Mouse (Mus musculus) hindbrain, embryonic 14.5 days (tissue): ENCODE measurements around the gene 6030445D17Rik. TPM values are rescaled to one million over a fixed set of nuclear protein-coding genes. Genes with fewer than 3 reads are reported as not detected.

Experiments
- ATAC-seq: fragments of 200-750 bp; cut with Nextera tagmentation; 2 replicates; pipeline ENCODE4 v1.8.0; 2017; ENCODE audit warnings: moderate number of reproducible peaks, mild to moderate bottlenecking, moderate TSS enrichment, moderate library complexity; ENCODE audit not compliant: low FRiP score
- DNase-seq: peaks from one replicate; pipeline ENCODE4 v3.0.0-alpha.2; 2015; ENCODE audit warnings: low spot score
- H3K27ac ChIP-seq: fragments of 300-500 bp; sonication (generic); 2 replicates; pipeline ENCODE4 v1.5.1; 2014; ENCODE audit warnings: mild to moderate bottlenecking, moderate library complexity
- H3K27me3 ChIP-seq: fragments of 300-500 bp; sonication (generic); 2 replicates; pipeline ENCODE4 v1.6.1; 2014; ENCODE audit warnings: mild to moderate bottlenecking, low read length, mixed read lengths; ENCODE audit not compliant: control insufficient read depth, insufficient read depth
- H3K36me3 ChIP-seq: fragments of 300-500 bp; sonication (generic); replicated peaks from 2 replicates; pipeline ENCODE4 v1.6.1; 2014; ENCODE audit not compliant: control insufficient read depth, insufficient read depth
- H3K4me1 ChIP-seq: fragments of 300-500 bp; sonication (generic); replicated peaks from 2 replicates; pipeline ENCODE4 v1.6.1; 2014; ENCODE audit warnings: antibody characterized with exemption, low read length, mixed read lengths; ENCODE audit not compliant: control insufficient read depth, insufficient read depth
- H3K4me2 ChIP-seq: fragments of 300-500 bp; sonication (generic); replicated peaks from 2 replicates; pipeline ENCODE4 v1.6.1; 2014; ENCODE audit warnings: mild to moderate bottlenecking, moderate library complexity
- H3K4me3 ChIP-seq: fragments of 300-500 bp; sonication (generic); replicated peaks from 2 replicates; pipeline ENCODE4 v1.5.1; 2014; ENCODE audit warnings: mild to moderate bottlenecking, low read length
- H3K9ac ChIP-seq: fragments of 300-500 bp; sonication (generic); 2 replicates; pipeline ENCODE4 v1.6.1; 2014
- H3K9me3 ChIP-seq: fragments of 300-500 bp; sonication (generic); 2 replicates; pipeline ENCODE4 v1.6.1; 2016; ENCODE audit warnings: low read length; ENCODE audit not compliant: control insufficient read depth
- WGBS: fragments of 180-500 bp; shearing (Covaris S2); extraction: QIAGEN DNeasy Blood & Tissue Kit; methylation state at CpG from one replicate; pipeline ENCODE4 v1.1.7; 2014; 5-methylcytosine and 5-hydroxymethylcytosine counted together
- polyA plus RNA-seq: library from polyadenylated mRNA; unstranded; fragments of >200 nt; fragmentation: Nextera tagmentation; extraction: Ambion mirVana; gene quantifications from 2 replicates; pipeline ENCODE4 v1.2.1, GENCODE M21; 2014

Gene 6030445D17Rik
- polyA plus RNA-seq, 1 experiment from 2014 or later = 0.32 TPM

DNA sequence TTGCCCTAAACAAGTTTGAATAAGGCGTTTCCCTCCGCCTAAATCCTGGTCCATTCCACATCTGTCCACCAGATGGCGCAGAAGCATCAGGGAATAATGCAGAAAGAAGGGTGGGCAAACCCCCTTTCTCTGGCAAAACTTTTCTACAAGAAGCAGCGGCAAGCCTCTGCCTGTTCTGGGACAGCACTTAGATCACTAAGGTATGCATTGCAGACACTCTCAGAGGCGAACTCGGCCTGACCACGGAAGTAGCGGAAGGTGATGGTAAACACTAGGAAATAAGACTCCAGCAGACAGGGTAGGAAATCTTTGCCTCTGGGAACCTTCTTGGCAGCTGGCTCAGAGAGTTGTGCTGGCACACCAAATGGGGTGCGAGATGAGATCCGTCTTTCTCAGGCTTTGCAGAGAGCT lies 7.2 kb upstream of the 6030445D17Rik start:
- no peaks in the 10 kb centered on the region for H3K9me3 ChIP-seq
- H3K36me3 ChIP-seq = no peaks in the 10 kb centered on the region
- no peak overlapping the region for H3K27ac ChIP-seq
- H3K27me3 ChIP-seq = no peaks in the 10 kb centered on the region
- H3K4me3 ChIP-seq = no peak overlapping the region
- ATAC-seq (no peak; the same call in 1 of the 2 replicates), DNase-seq (peak; percentile 94)
- 15% methylated on average over 10 of the region's 10 CpGs for WGBS
- no peak overlapping the region for H3K9ac ChIP-seq
- H3K4me2 ChIP-seq = peak overlapping the region; percentile 33
- H3K4me1 ChIP-seq = 0 out of 2 replicates have a peak, but pooled peaks cover 7% of the 10 kb centered on the region

DNA sequence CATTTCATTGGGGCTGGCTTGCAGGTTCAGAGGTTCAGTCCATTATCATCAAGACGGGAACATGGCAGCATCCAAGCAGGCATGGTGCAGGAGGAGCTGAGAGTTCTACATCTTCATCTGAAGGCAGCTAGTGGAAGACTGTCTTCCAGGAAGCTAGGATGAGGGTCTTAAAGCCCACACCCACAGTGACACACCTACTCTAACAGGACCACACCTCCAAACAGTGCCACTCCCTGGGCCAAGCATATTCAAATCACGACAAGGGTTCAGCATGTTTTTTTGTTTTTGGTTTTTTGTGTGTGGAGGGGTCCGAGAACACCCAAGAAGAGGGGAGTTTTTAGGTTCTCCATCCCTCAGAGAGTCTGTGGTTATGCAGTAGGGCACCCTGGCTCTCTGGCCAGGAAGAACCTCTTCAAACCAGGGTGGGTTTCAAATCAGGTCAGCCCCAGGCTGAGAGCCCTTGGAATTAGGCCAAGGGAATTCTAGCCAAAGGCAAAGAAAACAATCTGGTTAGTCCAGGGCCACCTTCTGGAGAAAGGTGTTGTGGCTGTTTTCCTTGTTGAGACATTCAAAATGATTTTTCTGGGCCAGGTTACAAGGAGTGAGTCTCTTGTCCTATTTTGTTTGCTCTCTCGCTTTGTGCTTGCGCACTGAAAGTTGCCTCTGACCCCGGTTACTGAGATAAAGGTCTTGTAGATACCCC lies 5.4 kb upstream of the 6030445D17Rik start:
- H3K36me3 ChIP-seq = no peaks in the 10 kb centered on the region
- ATAC-seq (no peak), DNase-seq (no peak)
- WGBS = 94% methylated on average over 6 of the region's 6 CpGs
- no peak overlapping the region for H3K4me3 ChIP-seq
- H3K27ac ChIP-seq = no peak overlapping the region
- H3K9me3 ChIP-seq = no peaks in the 10 kb centered on the region
- H3K4me2 ChIP-seq = no peak overlapping the region
- H3K27me3 ChIP-seq = peaks cover 8% of the 10 kb centered on the region
- H3K4me1 ChIP-seq = 0 out of 2 replicates have a peak, but pooled peaks cover 2% of the 10 kb centered on the region
- H3K9ac ChIP-seq = no peak overlapping the region

DNA sequence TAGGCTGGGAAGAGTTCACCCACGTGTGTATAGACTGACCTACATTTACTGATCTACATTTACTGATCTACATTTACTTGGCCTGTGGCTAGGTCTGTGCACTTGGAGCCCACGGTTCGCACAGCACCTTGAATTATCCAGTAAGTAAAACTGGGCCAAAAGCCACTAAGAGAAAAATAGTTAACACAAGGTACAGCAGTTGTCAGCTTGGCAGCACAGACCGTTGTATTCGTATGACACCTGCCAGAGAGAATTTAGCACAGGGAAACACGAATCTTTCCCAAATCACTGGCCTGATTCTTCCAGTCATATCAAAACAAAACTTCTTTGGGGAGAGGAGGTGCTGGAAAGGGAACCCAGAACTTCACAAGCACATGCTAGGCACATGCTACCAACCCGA lies 3.8 kb upstream of the 6030445D17Rik start:
- Histone ChIP-seq H3K27me3 (peaks cover 14% of the 10 kb centered on the region), H3K9me3 (no peaks in the 10 kb centered on the region), H3K4me2 (no peak overlapping the region), H3K9ac (no peak overlapping the region), H3K4me1 (no peaks in the 10 kb centered on the region; the same call in 1 of the 2 replicates), H3K36me3 (no peaks in the 10 kb centered on the region), H3K27ac (no peak overlapping the region), H3K4me3 (no peak overlapping the region)
- WGBS = 86% methylated on average over 7 of the region's 7 CpGs
- ATAC-seq = no peak
- no peak for DNase-seq

DNA sequence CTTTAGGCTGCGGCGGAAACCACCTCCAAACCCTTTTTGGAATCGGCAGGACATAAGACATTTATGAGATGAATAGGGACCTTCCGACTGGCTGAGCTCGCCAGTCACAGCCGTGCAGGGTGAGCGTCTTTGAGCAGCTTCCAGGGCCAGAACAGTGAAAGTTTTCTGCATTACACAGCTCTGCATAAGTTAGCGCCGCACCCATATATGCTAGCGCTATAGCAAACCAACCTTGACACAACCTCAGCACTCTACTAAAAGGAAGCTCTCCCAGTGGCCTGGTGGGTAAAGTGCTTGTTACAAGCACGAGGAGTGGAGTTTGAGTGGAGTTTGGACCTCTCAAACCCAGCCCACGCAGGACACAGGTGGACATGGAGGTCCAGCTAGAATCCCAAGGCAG lies 2.8 kb upstream of the 6030445D17Rik start:
- Histone ChIP-seq H3K9me3 (no peaks in the 10 kb centered on the region), H3K4me1 (no peaks in the 10 kb centered on the region; the same call in 1 of the 2 replicates), H3K4me2 (no peak overlapping the region), H3K9ac (no peak overlapping the region), H3K27ac (no peak overlapping the region), H3K4me3 (no peak overlapping the region), H3K36me3 (no peaks in the 10 kb centered on the region), H3K27me3 (peaks cover 24% of the 10 kb centered on the region)
- 78% methylated on average over 12 of the region's 12 CpGs for WGBS
- no peak for DNase-seq
- ATAC-seq = no peak

DNA sequence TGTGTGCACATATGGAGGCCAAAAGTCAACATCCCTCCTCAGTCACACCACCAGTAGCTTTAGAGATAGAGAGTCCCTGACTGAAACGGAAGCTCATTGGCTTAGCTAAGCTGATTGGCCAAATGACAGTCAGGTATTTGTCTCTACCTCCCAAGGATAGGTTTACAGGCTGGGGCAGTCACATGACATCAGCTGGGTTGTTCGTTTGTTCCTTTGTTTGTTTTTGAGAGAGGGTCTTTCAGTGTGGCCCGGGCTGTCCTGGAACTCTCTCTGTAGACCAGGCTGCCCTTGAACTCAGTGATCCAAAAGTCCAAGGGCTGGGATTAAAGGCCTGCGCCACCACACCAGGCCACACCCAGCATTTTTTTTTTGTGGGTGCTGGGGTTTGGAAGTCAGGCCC lies 844 bp upstream of the 6030445D17Rik start:
- DNase-seq (no peak), ATAC-seq (no peak)
- Histone ChIP-seq H3K4me1 (no peaks in the 10 kb centered on the region; the same call in 1 of the 2 replicates), H3K4me2 (no peak overlapping the region), H3K9me3 (no peaks in the 10 kb centered on the region), H3K9ac (no peak overlapping the region), H3K27ac (no peak overlapping the region), H3K36me3 (no peaks in the 10 kb centered on the region), H3K27me3 (peaks cover 28% of the 10 kb centered on the region), H3K4me3 (no peak overlapping the region)
- 41% methylated on average over 4 of the region's 4 CpGs for WGBS

DNA sequence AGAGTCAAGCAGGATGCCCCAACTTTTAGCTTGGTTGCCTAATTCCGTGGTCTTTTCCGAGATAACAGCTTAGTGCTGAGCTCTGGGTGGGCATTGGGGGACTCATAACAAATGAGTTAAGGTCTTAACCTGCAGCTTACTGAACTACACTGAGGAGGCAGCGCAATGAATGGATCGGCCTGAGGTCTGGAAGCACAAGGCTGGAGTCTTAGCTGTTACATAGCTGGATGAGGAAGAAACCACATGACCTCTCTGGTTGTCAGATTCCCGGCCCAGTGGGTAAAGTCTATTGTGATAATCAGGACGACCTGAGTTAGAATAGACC lies 327 bp upstream of the 6030445D17Rik start:
- DNase-seq = no peak
- ATAC-seq = no peak
- Histone ChIP-seq H3K9ac (peak overlapping the region; percentile 72), H3K4me2 (peak overlapping the region; percentile 83), H3K27ac (no peak overlapping the region), H3K36me3 (no peaks in the 10 kb centered on the region), H3K9me3 (no peaks in the 10 kb centered on the region), H3K4me1 (no peaks in the 10 kb centered on the region; the same call in 1 of the 2 replicates), H3K4me3 (peak overlapping the region; percentile 61), H3K27me3 (peaks cover 28% of the 10 kb centered on the region)
- 12% methylated on average over 6 of the region's 6 CpGs for WGBS

DNA sequence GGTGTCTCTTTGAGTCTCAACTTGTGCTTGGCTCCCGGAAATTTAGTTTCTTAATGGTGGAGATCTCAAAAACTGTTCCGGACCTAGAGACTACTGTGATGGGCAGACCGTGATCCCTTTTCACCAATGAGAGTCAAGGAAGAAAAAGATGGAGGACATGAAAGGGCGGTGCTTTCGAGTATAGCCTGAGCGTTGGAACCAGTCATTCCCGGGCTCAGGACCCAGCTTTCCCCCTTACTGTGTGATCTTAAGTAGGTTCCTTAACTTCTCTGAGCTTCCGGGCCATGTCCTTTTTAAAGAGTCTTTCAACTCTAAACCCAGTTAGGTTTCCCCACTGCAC lies 759 bp downstream of the 6030445D17Rik start:
- Histone ChIP-seq H3K9ac (peak overlapping the region; percentile 72), H3K9me3 (no peaks in the 10 kb centered on the region), H3K4me3 (peak overlapping the region; percentile 61), H3K36me3 (no peaks in the 10 kb centered on the region), H3K27me3 (peaks cover 28% of the 10 kb centered on the region), H3K4me2 (peak overlapping the region; percentile 83), H3K4me1 (no peaks in the 10 kb centered on the region; the same call in 1 of the 2 replicates), H3K27ac (no peak overlapping the region)
- ATAC-seq (peak; percentile 64; the same call in 1 of the 2 replicates), DNase-seq (peak; percentile 54)
- 1% methylated on average over 8 of the region's 8 CpGs for WGBS

DNA sequence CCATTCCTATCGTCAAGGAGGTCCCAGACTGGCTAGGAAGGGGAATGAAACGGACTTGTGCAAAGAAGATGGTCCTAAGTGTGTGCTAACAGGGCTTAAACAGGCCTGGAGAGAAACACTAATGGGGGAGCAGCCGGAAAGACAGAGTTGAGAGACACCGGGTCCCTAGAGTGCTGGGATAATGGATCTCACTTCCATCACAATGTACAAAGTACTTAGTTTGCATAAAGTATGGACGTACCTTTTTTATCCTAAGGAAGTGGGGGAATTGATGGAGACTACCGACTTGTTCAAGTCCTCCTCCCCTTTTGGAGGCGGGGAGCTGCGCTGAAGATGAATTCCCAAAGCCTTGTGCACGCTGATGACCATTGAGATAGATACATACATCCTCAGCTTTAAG lies 1.4 kb downstream of the 6030445D17Rik start:
- Histone ChIP-seq H3K9ac (peak overlapping the region; percentile 72; the same call in 1 of the 2 replicates), H3K27me3 (peaks cover 28% of the 10 kb centered on the region), H3K4me3 (peak overlapping the region; percentile 61; the same call in 1 of the 2 replicates), H3K9me3 (no peaks in the 10 kb centered on the region), H3K4me1 (no peaks in the 10 kb centered on the region; the same call in 1 of the 2 replicates), H3K36me3 (no peaks in the 10 kb centered on the region), H3K4me2 (peak overlapping the region; percentile 83), H3K27ac (no peak overlapping the region)
- DNase-seq = no peak
- WGBS = 13% methylated on average over 9 of the region's 9 CpGs
- ATAC-seq = no peak

DNA sequence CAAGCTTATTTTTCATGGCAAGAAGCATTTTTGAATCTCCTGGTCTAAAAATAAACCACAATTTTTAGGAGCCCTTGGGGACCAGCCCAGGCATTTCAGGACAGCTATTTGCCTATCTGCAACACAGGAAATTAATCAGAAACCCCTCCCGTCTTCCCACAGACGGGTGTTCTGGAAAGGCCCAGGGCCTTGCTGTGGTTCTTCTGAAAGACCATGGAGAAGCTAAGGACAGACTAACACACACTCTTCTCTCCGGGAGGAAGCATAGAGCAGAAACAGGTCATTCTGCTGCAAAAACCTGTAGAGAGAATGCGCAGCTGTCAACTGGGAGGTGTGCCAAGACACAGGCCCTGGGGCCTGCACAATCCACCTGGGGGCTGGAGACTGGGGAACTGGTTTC lies 4.2 kb downstream of the 6030445D17Rik start:
- Histone ChIP-seq H3K4me2 (no peak overlapping the region), H3K4me1 (peaks cover 2% of the 10 kb centered on the region), H3K9me3 (no peaks in the 10 kb centered on the region), H3K27me3 (peaks cover 23% of the 10 kb centered on the region), H3K4me3 (no peak overlapping the region), H3K9ac (no peak overlapping the region), H3K27ac (no peak overlapping the region), H3K36me3 (no peaks in the 10 kb centered on the region)
- WGBS = 57% methylated on average over 4 of the region's 4 CpGs
- ATAC-seq (no peak), DNase-seq (no peak)
